ENCODE assay signal across 20 mouse cellular contexts in the genomic region with DNA sequence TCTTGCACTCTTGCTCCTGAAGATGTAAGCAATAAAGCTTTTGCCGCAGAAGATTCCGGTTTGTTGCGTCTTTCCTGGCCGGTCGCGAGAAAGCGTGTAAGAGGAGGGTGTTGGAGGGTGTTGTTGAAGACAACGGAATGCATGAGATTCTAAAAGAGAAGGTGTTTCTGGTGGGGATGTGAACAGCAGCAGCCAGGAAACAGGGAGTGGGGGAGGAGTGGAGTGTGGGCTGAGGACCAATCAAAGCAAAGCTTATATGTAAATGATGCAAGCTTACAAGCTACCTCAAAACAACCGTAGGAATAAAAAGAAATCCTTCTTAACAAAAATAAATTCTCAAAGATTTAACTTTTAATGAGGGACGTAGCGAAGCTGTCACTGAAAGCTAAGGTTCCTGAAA. TPM values are rescaled to one million over a fixed set of nuclear protein-coding genes. Genes with fewer than 3 reads are reported as not detected.
"Had no signal": no experiment of that assay in that cellular context is flagged by ENCODE, and none has a peak within 500 bp of the region (broad histone marks: within the 10 kb centered on the region; RNA-seq: fewer than 3 reads in every experiment).

No protein-coding gene starts in this region.

- DNase-seq: kidney, adult 8-10 months; kidney, postnatal 36 days; lung, embryonic 14.5 days; retina, postnatal 1 day; right cerebral cortex, postnatal 4 days; thymus, postnatal 36 days had no signal

- H3K4me3 ChIP-seq: layer of hippocampus, adult 2 months; limb, embryonic 12.5 days; megakaryocyte, embryonic 14.5 days; midbrain, embryonic 12.5 days; neural tube, embryonic 13.5 days had no signal

- H3K27ac ChIP-seq: layer of hippocampus, adult 2 months; limb, embryonic 12.5 days; liver, embryonic 14.5 days; macrophage; midbrain, embryonic 12.5 days; neural tube, embryonic 13.5 days had no signal

- H3K9me3 ChIP-seq: limb, embryonic 12.5 days; midbrain, embryonic 12.5 days; neural tube, embryonic 13.5 days had no signal

- H3K4me2 ChIP-seq: limb, embryonic 12.5 days; midbrain, embryonic 12.5 days; neural tube, embryonic 13.5 days had no signal

- H3K36me3 ChIP-seq: limb, embryonic 12.5 days; midbrain, embryonic 12.5 days; neural tube, embryonic 13.5 days had no signal

- H3K9ac ChIP-seq: limb, embryonic 12.5 days; liver, embryonic 14.5 days; lung, embryonic 14.5 days; midbrain, embryonic 12.5 days; neural tube, embryonic 13.5 days had no signal

- H3K4me1 ChIP-seq: limb, embryonic 12.5 days; megakaryocyte, embryonic 14.5 days had no signal

- ATAC-seq: inflammation-experienced regulatory T-cells, adult 6 months; midbrain, embryonic 16.5 days had no signal

- H3K27me3 ChIP-seq: limb, embryonic 12.5 days; megakaryocyte, embryonic 14.5 days; midbrain, embryonic 12.5 days; neural tube, embryonic 13.5 days had no signal

RNA-seq across cellular contexts. Expression of a gene that starts 6.6 kb away (rescaled TPM):
- total RNA-seq: layer of hippocampus, adult 2 months; layer of hippocampus, postnatal 10 days; left cerebral cortex, postnatal 36 days had no signal
- polyA plus RNA-seq: inflammation-experienced regulatory T-cells, adult 6 months; kidney, embryonic 16.5 days; limb, embryonic 12.5 days; macrophage; spleen, adult 2 months; thymus, postnatal 0 days had no signal
